Mouse (Mus musculus): ENCODE results near the gene Ppp1r36.
A peak's percentile ranks its signal among the peaks of the same experiment; 100 is the strongest.
"Not testable (repeated sequence)": the region's sequence is repeated elsewhere in the genome, so short reads cannot be mapped to it uniquely, and the experiment has no call there.

Ppp1r36 gene

GRCm38 (mm10) chr12:76392979-76393378 lies 24.4 kb upstream of the Ppp1r36 start:
- no peak for DNase-seq (ENCODE audit: low read depth, low spot score)

- DNase-seq (ENCODE audit: low read depth, low spot score): no peak
These were observed 20.1 kb upstream of the Ppp1r36 start for GRCm38 (mm10) chr12:76397281-76397680.

- DNase-seq (ENCODE audit: low read depth, low spot score): peak; percentile 39
These were observed 15.7 kb upstream of the Ppp1r36 start for GRCm38 (mm10) chr12:76401674-76402073.

- DNase-seq (ENCODE audit: low read depth, low spot score): peak; percentile 44
These were observed 14.1 kb upstream of the Ppp1r36 start for GRCm38 (mm10) chr12:76402991-76403885.

GRCm38 (mm10) chr12:76403886-76404537 lies 13.3 kb upstream of the Ppp1r36 start, which contains the start of gene Hspa2:
Gene Hspa2 (plus strand): TSS chr12:76404176.
- peak; percentile 100 for DNase-seq (ENCODE audit: low read depth, low spot score)

- DNase-seq (ENCODE audit: low read depth, low spot score): no peak
These were observed 12.5 kb upstream of the Ppp1r36 start for GRCm38 (mm10) chr12:76404836-76405182.

- no peak for DNase-seq (ENCODE audit: low read depth, low spot score)
These were observed 12.0 kb upstream of the Ppp1r36 start for GRCm38 (mm10) chr12:76405183-76405970.

GRCm38 (mm10) chr12:76405971-76406370 lies 11.4 kb upstream of the Ppp1r36 start:
- DNase-seq (ENCODE audit: low read depth, low spot score): no peak

GRCm38 (mm10) chr12:76407184-76407583 lies 10.2 kb upstream of the Ppp1r36 start:
- DNase-seq (ENCODE audit: low read depth, low spot score): no peak

- no peak for DNase-seq (ENCODE audit: low read depth, low spot score)
These were observed 8.2 kb upstream of the Ppp1r36 start for GRCm38 (mm10) chr12:76409166-76409565.

GRCm38 (mm10) chr12:76415383-76416010 lies 1.8 kb upstream of the Ppp1r36 start:
- peak; percentile 85 for DNase-seq (ENCODE audit: low read depth, low spot score)

- DNase-seq (ENCODE audit: low read depth, low spot score): no peak
These were observed 1.0 kb downstream of the Ppp1r36 start for GRCm38 (mm10) chr12:76418346-76418745.

- DNase-seq (ENCODE audit: low read depth, low spot score): no peak
These were observed 7.9 kb downstream of the Ppp1r36 start for GRCm38 (mm10) chr12:76425256-76425655.

GRCm38 (mm10) chr12:76427546-76427945 lies 10.2 kb downstream of the Ppp1r36 start:
- DNase-seq (ENCODE audit: low read depth, low spot score): no peak

- DNase-seq (ENCODE audit: low read depth, low spot score): no peak
These were observed 13.6 kb downstream of the Ppp1r36 start for GRCm38 (mm10) chr12:76430879-76431406.

GRCm38 (mm10) chr12:76431431-76431830 lies 14.1 kb downstream of the Ppp1r36 start:
- DNase-seq (ENCODE audit: low read depth, low spot score): no peak

- DNase-seq (ENCODE audit: low read depth, low spot score): no peak
These were observed 16.8 kb downstream of the Ppp1r36 start for GRCm38 (mm10) chr12:76434111-76434510.

GRCm38 (mm10) chr12:76435084-76435483 lies 17.7 kb downstream of the Ppp1r36 start:
- DNase-seq (ENCODE audit: low read depth, low spot score): no peak

GRCm38 (mm10) chr12:76435549-76435948 lies 18.2 kb downstream of the Ppp1r36 start:
- DNase-seq (ENCODE audit: low read depth, low spot score): no peak

- not testable (repeated sequence) for DNase-seq (ENCODE audit: low read depth, low spot score)
These were observed 26.1 kb downstream of the Ppp1r36 start for GRCm38 (mm10) chr12:76443488-76443887.

- peak; percentile 93 for DNase-seq (ENCODE audit: low read depth, low spot score)
These were observed 27.0 kb downstream of the Ppp1r36 start for GRCm38 (mm10) chr12:76444359-76444772.

Data from A20 (cell line).